Mouse (Mus musculus) small intestine, adult 2 months (tissue): ENCODE results near the gene Myh4. TPM values are rescaled to one million over a fixed set of nuclear protein-coding genes. Genes with fewer than 3 reads are reported as not detected.

ENCODE experiments used
- H3K27ac ChIP-seq: fragments of 200-500 bp; 2 replicates; pipeline ENCODE4 v1.5.1; 2012; ENCODE audit warnings: low read depth, low read length, control low read depth, inconsistent platforms; ENCODE audit not compliant: insufficient read depth
- H3K27me3 ChIP-seq: fragments of 200-500 bp; 2 replicates; pipeline ENCODE4 v1.6.1; 2012; ENCODE audit warnings: mild to moderate bottlenecking, moderate library complexity, low read length, inconsistent platforms; ENCODE audit not compliant: control insufficient read depth, insufficient read depth
- H3K36me3 ChIP-seq: fragments of 200-500 bp; 2 replicates; pipeline ENCODE4 v1.6.1; 2012; ENCODE audit warnings: mild to moderate bottlenecking, low read length, control low read depth, inconsistent platforms; ENCODE audit not compliant: control insufficient read depth, insufficient read depth
- H3K4me1 ChIP-seq: fragments of 200-500 bp; 2 replicates; pipeline ENCODE4 v1.6.1; 2012; ENCODE audit warnings: low read length, inconsistent platforms, mixed read lengths; ENCODE audit not compliant: control insufficient read depth, insufficient read depth, insufficient read length
- H3K4me3 ChIP-seq: fragments of 200-500 bp; 2 replicates; pipeline ENCODE4 v1.5.1; 2012; ENCODE audit warnings: low read depth, mild to moderate bottlenecking, control low read depth, inconsistent platforms, low read length, moderate library complexity
- CTCF ChIP-seq: fragments of 200-500 bp; IDR thresholded peaks from 2 replicates; pipeline ENCODE4 v1.5.1; 2012; ENCODE audit warnings: low read depth, mild to moderate bottlenecking, control low read depth, inconsistent platforms, low read length, moderate library complexity, mixed read lengths; ENCODE audit not compliant: insufficient replicate concordance, insufficient read length; ENCODE audit errors: extremely low read depth
- POLR2A ChIP-seq: fragments of 200-500 bp; IDR thresholded peaks from 2 replicates; pipeline ENCODE4 v1.6.1; 2012; ENCODE audit warnings: low read depth, mild to moderate bottlenecking, control low read depth, inconsistent platforms, low read length, moderate library complexity
- WGBS: fragments of 180-500 bp; shearing (Covaris S2); methylation state at CpG from one replicate; pipeline ENCODE4 v1.1.7; 2018; 5-methylcytosine and 5-hydroxymethylcytosine counted together
- polyA plus RNA-seq: library from polyadenylated mRNA; depleted of rRNA; stranded (reverse); fragments of >200 nt; gene quantifications from 2 replicates; pipeline ENCODE4 v1.2.3, GENCODE M21; 2012

Gene Myh4
- polyA plus RNA-seq, 1 experiment, result not detected

DNA sequence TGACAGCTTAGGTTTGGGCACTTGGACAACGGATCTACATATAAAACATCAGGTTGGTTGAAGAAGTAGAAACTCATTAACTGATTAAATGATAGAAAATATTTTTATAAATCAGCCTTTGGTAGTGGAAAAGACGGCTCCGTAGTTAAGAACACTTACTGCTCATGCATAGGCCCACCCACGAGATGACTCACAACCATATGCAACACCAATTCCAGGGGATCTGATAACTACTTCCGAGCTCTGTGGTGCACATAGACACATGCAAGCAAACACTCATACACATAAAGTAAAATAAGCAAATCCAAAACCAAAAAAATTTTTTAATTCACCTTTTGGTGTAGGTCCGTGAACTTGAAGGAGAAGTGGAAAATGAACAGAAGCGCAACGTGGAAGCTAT is 16.0 kb upstream of the Myh4 start:
- no peak overlapping the region for H3K27ac ChIP-seq
- no peaks in the 10 kb centered on the region for H3K27me3 ChIP-seq
- no peak for TF ChIP-seq POLR2A
- TF ChIP-seq CTCF, result no peak
- H3K4me3 ChIP-seq, result no peak overlapping the region
- 86% methylated on average over 8 of the region's 8 CpGs for WGBS
- no peaks in the 10 kb centered on the region for H3K36me3 ChIP-seq
- no peaks in the 10 kb centered on the region for H3K4me1 ChIP-seq

DNA sequence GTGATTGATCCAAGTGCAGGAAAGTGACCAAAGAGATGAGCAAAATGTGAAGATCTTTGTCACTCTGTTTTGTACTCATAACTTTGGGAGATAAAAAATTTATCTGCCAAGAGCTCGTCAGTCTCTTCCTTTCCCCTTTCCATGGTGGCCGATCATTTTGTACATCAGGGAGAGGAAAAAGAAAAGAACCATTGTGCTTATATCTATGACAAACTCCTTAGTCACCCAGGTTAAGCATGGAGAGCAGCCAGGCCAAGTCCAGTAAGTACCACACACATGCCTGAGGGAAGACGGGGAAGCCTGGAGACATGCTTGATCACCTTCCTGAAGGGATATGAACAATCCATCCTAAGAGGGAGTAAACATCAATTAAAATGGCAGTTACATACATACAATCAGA is 13.4 kb upstream of the Myh4 start:
- no peaks in the 10 kb centered on the region for H3K36me3 ChIP-seq
- WGBS, result 74% methylated on average over 3 of the region's 3 CpGs
- TF ChIP-seq CTCF, result no peak
- TF ChIP-seq POLR2A, result no peak
- H3K27ac ChIP-seq, result no peak overlapping the region
- no peaks in the 10 kb centered on the region for H3K27me3 ChIP-seq
- H3K4me3 ChIP-seq, result no peak overlapping the region
- no peaks in the 10 kb centered on the region for H3K4me1 ChIP-seq

DNA sequence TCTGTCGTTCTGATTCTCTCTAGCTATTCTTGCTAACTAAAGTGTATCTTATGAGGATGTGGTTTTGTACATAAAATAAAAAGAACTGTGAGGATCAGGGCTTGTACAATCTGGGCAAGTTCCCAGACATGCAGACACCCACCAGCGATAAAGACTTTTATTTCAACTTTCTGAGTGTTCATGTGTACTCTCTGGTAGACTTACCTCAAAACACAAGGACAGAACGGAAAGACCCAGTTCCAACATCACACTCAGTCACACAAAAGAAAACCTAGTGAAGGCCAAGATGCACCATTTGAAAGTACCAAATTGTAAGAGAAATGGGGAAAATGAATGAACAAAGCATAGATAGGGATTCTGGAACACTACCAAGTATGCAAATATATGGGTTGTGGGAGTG is 9.1 kb upstream of the Myh4 start:
- TF ChIP-seq CTCF (no peak), POLR2A (no peak)
- H3K27me3 ChIP-seq, result no peaks in the 10 kb centered on the region
- no peak overlapping the region for H3K27ac ChIP-seq
- WGBS, result 80% methylated on average over 3 of the region's 3 CpGs
- H3K36me3 ChIP-seq, result no peaks in the 10 kb centered on the region
- no peaks in the 10 kb centered on the region for H3K4me1 ChIP-seq
- no peak overlapping the region for H3K4me3 ChIP-seq

- WGBS, result 77% methylated on average over 5 of the region's 5 CpGs
- no peak overlapping the region for H3K4me3 ChIP-seq
- H3K27me3 ChIP-seq, result no peaks in the 10 kb centered on the region
- TF ChIP-seq POLR2A, result no peak
- TF ChIP-seq CTCF, result no peak
- no peaks in the 10 kb centered on the region for H3K4me1 ChIP-seq
- no peaks in the 10 kb centered on the region for H3K36me3 ChIP-seq
- no peak overlapping the region for H3K27ac ChIP-seq
These were observed 8.7 kb upstream of the Myh4 start for GRCm38 (mm10) chr11:67229166-67229565.

DNA sequence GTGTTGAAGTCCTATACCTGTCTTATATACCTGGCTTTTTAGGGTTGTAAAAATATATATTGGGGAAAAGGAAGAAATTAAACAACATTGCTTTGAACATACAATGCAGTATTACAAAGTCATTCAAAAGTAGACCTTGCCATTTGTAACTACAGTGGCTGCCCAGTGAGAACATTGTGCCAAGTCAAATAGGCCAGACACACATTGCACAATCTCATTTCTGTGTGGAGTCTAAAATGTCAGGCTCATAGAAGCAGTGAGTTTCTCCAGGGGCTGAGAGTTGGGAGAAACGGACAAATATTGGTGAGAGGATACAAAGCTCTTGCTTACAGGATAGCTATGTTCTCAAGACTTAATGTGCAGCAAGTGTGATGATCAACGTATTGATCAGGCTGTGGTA is 7.9 kb upstream of the Myh4 start:
- no peak for TF ChIP-seq CTCF
- TF ChIP-seq POLR2A, result no peak
- Histone ChIP-seq H3K27ac (no peak overlapping the region), H3K36me3 (no peaks in the 10 kb centered on the region), H3K27me3 (no peaks in the 10 kb centered on the region), H3K4me3 (no peak overlapping the region), H3K4me1 (no peaks in the 10 kb centered on the region)
- 68% methylated on average over 2 of the region's 2 CpGs for WGBS

GRCm38 (mm10) chr11:67235639-67236358 is 2.0 kb upstream of the Myh4 start:
- no peak for TF ChIP-seq POLR2A
- TF ChIP-seq CTCF, result no peak
- 53% methylated on average over 5 of the region's 5 CpGs for WGBS
- H3K27ac ChIP-seq, result no peak overlapping the region
- no peaks in the 10 kb centered on the region for H3K4me1 ChIP-seq
- H3K36me3 ChIP-seq, result no peaks in the 10 kb centered on the region
- H3K27me3 ChIP-seq, result no peaks in the 10 kb centered on the region
- H3K4me3 ChIP-seq, result no peak overlapping the region

GRCm38 (mm10) chr11:67236799-67237198 is 1.0 kb upstream of the Myh4 start:
- H3K4me1 ChIP-seq, result no peaks in the 10 kb centered on the region
- no peak overlapping the region for H3K4me3 ChIP-seq
- H3K36me3 ChIP-seq, result no peaks in the 10 kb centered on the region
- no peak overlapping the region for H3K27ac ChIP-seq
- WGBS, result 84% methylated on average over 9 of the region's 9 CpGs
- TF ChIP-seq POLR2A (no peak), CTCF (no peak)
- H3K27me3 ChIP-seq, result no peaks in the 10 kb centered on the region

DNA sequence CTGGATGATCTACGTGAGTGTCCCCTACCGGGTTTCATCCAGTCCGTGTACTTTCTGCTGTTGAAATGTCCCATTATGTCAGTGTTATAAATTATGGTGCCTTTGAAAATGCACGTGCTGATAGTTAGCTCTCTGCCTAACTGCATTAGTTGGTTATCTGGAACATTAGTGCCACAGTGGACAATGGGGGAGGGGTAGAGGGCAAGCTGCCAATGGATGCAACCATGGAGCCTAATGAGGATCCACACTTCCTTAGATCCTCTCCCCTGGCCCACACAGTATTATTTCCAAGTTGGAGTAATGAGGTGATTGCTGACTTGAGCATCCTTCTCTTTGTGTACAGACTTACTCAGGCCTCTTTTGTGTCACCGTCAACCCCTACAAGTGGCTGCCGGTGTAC is 3.2 kb downstream of the Myh4 start:
- WGBS, result 80% methylated on average over 6 of the region's 6 CpGs
- TF ChIP-seq CTCF (no peak), POLR2A (no peak)
- Histone ChIP-seq H3K27ac (no peak overlapping the region), H3K27me3 (no peaks in the 10 kb centered on the region), H3K36me3 (no peaks in the 10 kb centered on the region), H3K4me3 (no peak overlapping the region), H3K4me1 (no peaks in the 10 kb centered on the region)
